In genomic region chr19:44372969-44373368, GRCm38 (mm10) we compare ENCODE assay signal across 9 mouse cellular contexts. TPM values are rescaled to one million over a fixed set of nuclear protein-coding genes. Genes with fewer than 3 reads are reported as not detected.
DNase-seq lines count a peak whose midpoint lies in the region; ATAC-seq and TF ChIP-seq lines count a peak whose summit lies in the region.
"Had no signal": no experiment of that assay in that cellular context is flagged by ENCODE, and none has a peak within 500 bp of the region (broad histone marks: within the 10 kb centered on the region; RNA-seq: fewer than 3 reads in every experiment).

No protein-coding gene starts in this region.

- H3K27ac ChIP-seq in forebrain, embryonic 13.5 days, result no peak overlapping the region
- no peak overlapping the region for H3K27ac ChIP-seq in liver, postnatal 0 days (ENCODE audit: low read depth)
- H3K27ac ChIP-seq: lung, embryonic 15.5 days had no signal

- TF ChIP-seq CTCF in liver, postnatal 0 days (IDR thresholded peaks at IDR 0.05; ENCODE audit: low read depth), result peak; percentile 94

- WGBS in forebrain, embryonic 13.5 days, result 21% methylated on average over 6 of the region's 6 CpGs
- WGBS in liver, postnatal 0 days (ENCODE audit: insufficient replicate concordance), result 11% methylated on average over 6 of the region's 6 CpGs

- no peak overlapping the region for H3K4me2 ChIP-seq in forebrain, embryonic 13.5 days
- no peak overlapping the region for H3K4me2 ChIP-seq in liver, postnatal 0 days (ENCODE audit: low read depth, low read length)
- H3K4me2 ChIP-seq: lung, embryonic 15.5 days had no signal

- 0 out of 2 replicates have a peak, but pooled peaks cover 4% of the 10 kb centered on the region for H3K4me1 ChIP-seq in forebrain, embryonic 13.5 days
- no peaks in the 10 kb centered on the region; the same call in 1 of the 2 replicates for H3K4me1 ChIP-seq in liver, postnatal 0 days (ENCODE audit: insufficient read depth)
- H3K4me1 ChIP-seq: lung, embryonic 15.5 days had no signal

- intact Hi-C loops in heart, postnatal 14 days (cut with DNase I), result loop anchor here (1.0 to 5.0 kb wide), 3 partner anchors 46 to 169 kb away; no protein-coding TSS in a partner anchor

- H3K9ac ChIP-seq in forebrain, embryonic 13.5 days, result no peak overlapping the region
- H3K9ac ChIP-seq in liver, postnatal 0 days (replicated peaks), result no peak overlapping the region
- H3K9ac ChIP-seq: lung, embryonic 15.5 days had no signal

- peak; percentile 78; the same call in 1 of the 2 replicates for ATAC-seq in forebrain, embryonic 13.5 days
- peak; percentile 86 for ATAC-seq in liver, postnatal 0 days

- H3K9me3 ChIP-seq in forebrain, embryonic 13.5 days (replicated peaks), result no peaks in the 10 kb centered on the region
- H3K9me3 ChIP-seq in liver, postnatal 0 days (ENCODE audit: low read length), result no peaks in the 10 kb centered on the region
- H3K9me3 ChIP-seq: lung, embryonic 15.5 days had no signal

- H3K27me3 ChIP-seq in forebrain, embryonic 13.5 days, result no peaks in the 10 kb centered on the region
- no peaks in the 10 kb centered on the region for H3K27me3 ChIP-seq in liver, postnatal 0 days (ENCODE audit: insufficient read depth, low read length)
- H3K27me3 ChIP-seq: lung, embryonic 15.5 days had no signal

- DNase-seq in ES-CJ7 (ENCODE audit: low read depth, low spot score), result peak; percentile 86
- DNase-seq in c-Kit-positive CD71-negative TER-119-negative erythroid progenitor cells, embryonic 14.5 days (ENCODE audit: low read depth), result peak; percentile 79
- peak; percentile 79 to 90 for DNase-seq in heart, postnatal 14 days
- peak; percentile 78 to 85 for DNase-seq in kidney, postnatal 4 days
- peak; percentile 84 for DNase-seq in liver, postnatal 0 days
- peak; percentile 82 for DNase-seq in ovary, postnatal 14 days (ENCODE audit: low spot score)
- peak; percentile 83 for DNase-seq in thymus, postnatal 25 days

- no peak overlapping the region for H3K4me3 ChIP-seq in forebrain, embryonic 13.5 days
- no peak overlapping the region for H3K4me3 ChIP-seq in liver, postnatal 0 days (ENCODE audit: low read depth, low read length)
- H3K4me3 ChIP-seq: lung, embryonic 15.5 days had no signal

- H3K36me3 ChIP-seq in forebrain, embryonic 13.5 days (ENCODE audit: poor library complexity, severe bottlenecking), result no peaks in the 10 kb centered on the region
- no peaks in the 10 kb centered on the region for H3K36me3 ChIP-seq in liver, postnatal 0 days (replicated peaks; ENCODE audit: insufficient read depth, low read length)
- H3K36me3 ChIP-seq: lung, embryonic 15.5 days had no signal

- no peak for TF ChIP-seq EP300 in liver, postnatal 0 days (IDR thresholded peaks at IDR 0.05; ENCODE audit: low read depth)

RNA-seq across cellular contexts. Expression of gene Scd1, which starts 34.7 kb away (rescaled TPM):
- 3.0 and 4.5 TPM in 2 replicates for polyA plus RNA-seq in forebrain, embryonic 13.5 days (2015; fragmentation: Nextera tagmentation; extraction: Ambion mirVana)
- 10 to 100 TPM; 14.7 to 32.9 TPM for total RNA-seq in heart, postnatal 14 days (2021)
- 2.3 and 2.8 TPM in 2 replicates for polyA plus RNA-seq in liver, postnatal 0 days (2015; fragmentation: Nextera tagmentation; extraction: Ambion mirVana)

RNA-seq across cellular contexts. Expression of gene Scd4, which starts 40.1 kb away (rescaled TPM):
- polyA plus RNA-seq in forebrain, embryonic 13.5 days (2015; fragmentation: Nextera tagmentation; extraction: Ambion mirVana), result 0.16 and 0.23 TPM in 2 replicates
- total RNA-seq in heart, postnatal 14 days (2021), result 10 to 100 TPM; 13.1 to 14.0 TPM
- polyA plus RNA-seq in liver, postnatal 0 days (2015; fragmentation: Nextera tagmentation; extraction: Ambion mirVana), result not detected in 2 replicates
